Mouse (Mus musculus) embryonic facial prominence, embryonic 14.5 days (tissue): ENCODE data around the gene Gm20479. TPM values are rescaled to one million over a fixed set of nuclear protein-coding genes. Genes with fewer than 3 reads are reported as not detected.

Source experiments
- ATAC-seq: fragments of 200-750 bp; cut with Nextera tagmentation; 2 replicates; pipeline ENCODE4 v1.8.0; 2017; ENCODE audit warnings: low read depth, moderate number of reproducible peaks, moderate TSS enrichment
- DNase-seq: peaks from one replicate; pipeline ENCODE4 v3.0.0-alpha.2; 2015; ENCODE audit warnings: low spot score
- H3K27ac ChIP-seq: fragments of 300-500 bp; sonication (generic); replicated peaks from 2 replicates; pipeline ENCODE4 v1.5.1; 2014; ENCODE audit warnings: low read depth, mild to moderate bottlenecking, low read length, moderate library complexity
- H3K27me3 ChIP-seq: fragments of 300-500 bp; sonication (generic); replicated peaks from 2 replicates; pipeline ENCODE4 v1.6.1; 2014; ENCODE audit warnings: low read length; ENCODE audit not compliant: control insufficient read depth, insufficient read depth
- H3K36me3 ChIP-seq: fragments of 300-500 bp; sonication (generic); 2 replicates; pipeline ENCODE4 v1.6.1; 2014; ENCODE audit warnings: low read length, mixed read lengths; ENCODE audit not compliant: control insufficient read depth, insufficient read depth
- H3K4me1 ChIP-seq: fragments of 300-500 bp; sonication (generic); 2 replicates; pipeline ENCODE4 v1.6.1; 2014; ENCODE audit warnings: antibody characterized with exemption, low read length; ENCODE audit not compliant: control insufficient read depth, insufficient read depth
- H3K4me2 ChIP-seq: fragments of 300-500 bp; sonication (generic); 2 replicates; pipeline ENCODE4 v1.6.1; 2014; ENCODE audit warnings: low read depth, mild to moderate bottlenecking, low read length, moderate library complexity, mixed read lengths
- H3K4me3 ChIP-seq: fragments of 300-500 bp; sonication (generic); 2 replicates; pipeline ENCODE4 v1.5.1; 2014; ENCODE audit warnings: low read depth, mild to moderate bottlenecking, low read length
- H3K9ac ChIP-seq: fragments of 300-500 bp; sonication (generic); 2 replicates; pipeline ENCODE4 v1.6.1; 2014; ENCODE audit warnings: low read depth, mild to moderate bottlenecking, low read length, moderate library complexity, mixed read lengths
- H3K9me3 ChIP-seq: fragments of 300-500 bp; sonication (generic); 2 replicates; pipeline ENCODE4 v1.6.1; 2016; ENCODE audit warnings: low read length; ENCODE audit not compliant: control insufficient read depth
- WGBS: fragments of 180-500 bp; shearing (Covaris S2); extraction: QIAGEN DNeasy Blood & Tissue Kit; methylation state at CpG from one replicate; pipeline ENCODE4 v1.1.7; 2014; 5-methylcytosine and 5-hydroxymethylcytosine counted together
- polyA plus RNA-seq: library from polyadenylated mRNA; unstranded; fragments of >200 nt; fragmentation: Nextera tagmentation; extraction: Ambion mirVana; gene quantifications from 2 replicates; pipeline ENCODE4 v1.2.1, GENCODE M21; 2014

Gm20479 gene
- polyA plus RNA-seq, 1 experiment from 2014 or later = not detected

DNA sequence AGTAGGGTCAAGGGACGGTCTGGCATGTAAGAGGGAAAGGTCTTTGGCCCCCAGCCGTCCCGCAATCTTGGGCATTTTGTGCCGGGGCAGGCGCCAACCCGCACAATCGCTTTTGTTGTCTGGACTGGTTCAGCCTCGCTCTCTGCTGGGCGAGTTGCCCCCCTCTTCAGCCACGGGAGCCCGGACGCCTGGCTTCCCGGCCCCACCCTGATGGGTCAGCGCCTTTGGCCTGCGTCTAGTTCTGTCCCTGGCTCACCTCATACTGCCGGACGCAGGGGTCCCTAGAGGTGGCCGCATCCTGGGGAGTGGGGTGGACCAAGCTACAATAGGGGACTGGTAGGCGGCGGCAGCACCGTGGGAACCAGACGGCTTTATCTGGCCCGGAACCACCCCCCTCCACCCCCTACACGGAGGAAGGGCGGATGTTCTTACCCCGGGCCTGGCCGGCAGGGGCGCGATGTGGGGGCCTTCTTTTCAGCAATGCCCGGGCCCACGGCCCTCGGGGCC is 22.8 kb downstream of the Gm20479 start:
- Histone ChIP-seq H3K4me1 (peaks cover 42% of the 10 kb centered on the region), H3K27me3 (peaks cover 61% of the 10 kb centered on the region), H3K4me3 (peak overlapping the region; percentile 60), H3K9me3 (no peaks in the 10 kb centered on the region), H3K9ac (0 out of 2 replicates have a peak overlapping the region, but pooled peaks have one; percentile 8), H3K4me2 (peak overlapping the region; percentile 99), H3K27ac (no peak overlapping the region), H3K36me3 (no peaks in the 10 kb centered on the region)
- WGBS = 3% methylated on average over 27 of the region's 32 CpGs
- ATAC-seq (no peak), DNase-seq (no peak)

DNA sequence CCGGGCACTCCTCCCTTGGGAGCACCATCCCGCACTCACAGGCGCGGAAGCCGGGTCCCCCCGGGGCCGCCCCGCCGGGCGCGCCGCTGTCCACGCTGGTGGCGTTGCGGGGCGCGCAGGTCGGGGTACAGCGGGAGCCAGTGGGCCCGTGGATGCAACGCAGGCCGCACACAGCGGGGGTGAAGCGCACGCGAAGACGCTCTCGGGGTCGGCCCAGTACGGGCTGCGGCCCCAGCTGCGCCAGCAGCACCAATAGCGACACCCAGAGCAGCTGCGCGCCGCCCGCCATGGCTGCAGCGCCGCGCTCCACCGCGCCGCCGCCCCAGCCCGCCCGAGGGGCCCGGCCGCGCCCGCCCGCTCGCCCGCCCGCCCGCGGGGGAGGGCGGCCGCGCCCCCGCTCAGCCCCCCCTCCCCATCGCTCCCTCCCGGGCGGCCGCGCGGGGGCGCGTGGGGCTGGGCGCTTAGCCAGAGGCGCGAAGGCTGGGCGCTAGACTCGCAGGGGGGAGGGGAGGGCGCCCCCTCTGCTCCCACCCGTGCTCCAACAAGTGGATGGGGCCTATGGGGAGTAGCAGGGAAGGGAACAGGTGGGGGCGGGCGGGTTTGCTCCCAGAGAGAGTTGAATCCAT is 23.8 kb downstream of the Gm20479 start:
- no peaks in the 10 kb centered on the region for H3K36me3 ChIP-seq
- no peak for DNase-seq
- H3K9ac ChIP-seq = peak overlapping the region; percentile 82
- ATAC-seq = no peak
- peaks cover 63% of the 10 kb centered on the region for H3K27me3 ChIP-seq
- peak overlapping the region; percentile 99 for H3K4me2 ChIP-seq
- H3K27ac ChIP-seq = peak overlapping the region; percentile 73
- H3K9me3 ChIP-seq = no peaks in the 10 kb centered on the region
- H3K4me3 ChIP-seq = peak overlapping the region; percentile 60
- under 1% methylated on average over 37 of the region's 77 CpGs for WGBS
- H3K4me1 ChIP-seq = peaks cover 43% of the 10 kb centered on the region

DNA sequence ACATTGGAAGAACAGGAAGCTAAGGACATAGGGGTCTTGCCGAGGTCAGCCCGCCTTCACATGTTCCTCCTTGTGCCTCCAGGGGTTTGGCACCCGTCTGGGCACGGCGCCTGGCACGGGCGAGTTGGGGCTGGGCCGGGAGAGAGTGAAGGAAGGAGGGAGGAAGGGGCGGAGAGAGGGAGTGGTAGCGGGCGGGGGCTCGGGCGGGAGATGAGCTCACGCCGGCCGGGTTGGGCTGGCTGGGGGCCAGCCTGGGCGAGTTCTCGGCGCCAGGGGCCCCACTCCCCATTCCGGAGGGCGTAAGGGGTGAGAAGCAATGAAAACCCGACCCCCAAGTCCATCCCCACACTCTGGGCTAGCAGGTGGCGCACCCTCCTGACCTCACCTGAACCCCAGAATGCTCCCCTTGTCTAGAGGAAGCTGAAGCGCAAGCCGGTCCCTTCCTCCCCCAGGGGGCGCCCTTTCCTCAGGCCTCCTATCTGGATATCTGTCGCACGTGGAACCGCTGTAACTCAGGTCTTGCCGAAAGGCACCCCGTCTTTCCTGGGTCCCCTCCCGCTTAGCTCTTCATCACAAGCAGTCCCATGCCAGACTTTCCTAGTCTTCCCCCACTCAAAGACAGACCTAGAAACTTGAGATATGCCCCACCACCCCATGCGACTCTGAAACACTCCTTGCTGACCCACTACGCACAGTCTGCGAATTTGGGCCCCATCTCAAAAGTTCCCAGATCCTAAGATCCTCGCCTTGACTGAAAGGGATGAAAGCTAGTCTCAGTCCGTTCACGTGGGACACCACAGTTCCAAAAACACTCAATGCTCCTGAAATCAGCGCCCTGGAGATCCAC is 24.6 kb downstream of the Gm20479 start:
- ATAC-seq (peak; percentile 16; the same call in 1 of the 2 replicates), DNase-seq (peak; percentile 92)
- Histone ChIP-seq H3K4me2 (peak overlapping the region; percentile 99), H3K9me3 (no peaks in the 10 kb centered on the region), H3K4me1 (peaks cover 40% of the 10 kb centered on the region), H3K36me3 (peaks cover under 1% of the 10 kb centered on the region; the same call in 1 of the 2 replicates), H3K27ac (peak overlapping the region; percentile 73), H3K4me3 (peak overlapping the region; percentile 60), H3K27me3 (peaks cover 64% of the 10 kb centered on the region), H3K9ac (peak overlapping the region; percentile 82)
- 3% methylated on average over 32 of the region's 39 CpGs for WGBS

DNA sequence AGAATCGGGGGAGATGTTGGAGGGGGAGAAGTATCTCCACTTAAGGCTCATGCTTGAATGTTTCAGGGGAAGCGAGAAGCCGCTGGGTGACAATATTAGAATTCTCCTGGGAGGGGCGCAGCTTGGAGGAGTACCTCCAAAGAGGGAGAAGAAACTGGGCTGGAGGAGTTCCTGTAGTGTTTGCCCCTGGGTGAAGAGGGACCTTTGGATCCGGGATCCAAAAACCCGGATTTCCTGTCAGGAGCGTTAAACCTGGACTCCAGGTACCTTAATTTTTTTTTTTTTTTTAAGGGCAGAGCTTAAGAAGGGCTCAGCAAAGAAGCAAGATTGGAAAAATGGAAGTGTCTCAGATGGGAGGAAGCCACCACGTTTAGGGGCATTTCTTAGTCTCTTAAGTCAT is 25.4 kb downstream of the Gm20479 start:
- DNase-seq = no peak
- Histone ChIP-seq H3K4me1 (peaks cover 39% of the 10 kb centered on the region), H3K27ac (peak overlapping the region; percentile 73), H3K36me3 (peaks cover 8% of the 10 kb centered on the region; the same call in 1 of the 2 replicates), H3K27me3 (peaks cover 69% of the 10 kb centered on the region), H3K9ac (peak overlapping the region; percentile 48; the same call in 1 of the 2 replicates), H3K9me3 (no peaks in the 10 kb centered on the region), H3K4me3 (peak overlapping the region; percentile 60), H3K4me2 (peak overlapping the region; percentile 99)
- 7% methylated on average over 8 of the region's 8 CpGs for WGBS
- no peak for ATAC-seq

DNA sequence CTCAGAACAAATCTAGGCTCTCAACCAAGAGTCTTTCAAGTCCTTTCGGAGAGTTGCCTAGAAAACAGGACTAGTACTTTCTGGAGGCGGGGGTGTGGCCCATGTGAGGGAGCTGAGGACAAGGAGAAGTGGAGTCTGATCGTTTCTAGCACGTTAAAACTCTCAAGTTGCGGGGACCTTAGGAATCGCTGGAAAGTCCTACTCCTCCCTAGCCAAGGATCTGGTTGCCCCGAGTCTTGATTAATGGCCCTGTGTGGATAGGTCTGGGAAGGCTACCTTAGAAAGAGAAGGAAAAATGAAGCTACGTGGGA is 25.7 kb downstream of the Gm20479 start:
- Histone ChIP-seq H3K36me3 (peaks cover 11% of the 10 kb centered on the region; the same call in 1 of the 2 replicates), H3K27me3 (peaks cover 70% of the 10 kb centered on the region), H3K27ac (peak overlapping the region; percentile 73), H3K4me3 (peak overlapping the region; percentile 60), H3K9me3 (no peaks in the 10 kb centered on the region), H3K4me1 (peaks cover 39% of the 10 kb centered on the region), H3K9ac (peak overlapping the region; percentile 48; the same call in 1 of the 2 replicates), H3K4me2 (peak overlapping the region; percentile 99)
- 5% methylated on average over 8 of the region's 8 CpGs for WGBS
- DNase-seq = no peak
- ATAC-seq = no peak

DNA sequence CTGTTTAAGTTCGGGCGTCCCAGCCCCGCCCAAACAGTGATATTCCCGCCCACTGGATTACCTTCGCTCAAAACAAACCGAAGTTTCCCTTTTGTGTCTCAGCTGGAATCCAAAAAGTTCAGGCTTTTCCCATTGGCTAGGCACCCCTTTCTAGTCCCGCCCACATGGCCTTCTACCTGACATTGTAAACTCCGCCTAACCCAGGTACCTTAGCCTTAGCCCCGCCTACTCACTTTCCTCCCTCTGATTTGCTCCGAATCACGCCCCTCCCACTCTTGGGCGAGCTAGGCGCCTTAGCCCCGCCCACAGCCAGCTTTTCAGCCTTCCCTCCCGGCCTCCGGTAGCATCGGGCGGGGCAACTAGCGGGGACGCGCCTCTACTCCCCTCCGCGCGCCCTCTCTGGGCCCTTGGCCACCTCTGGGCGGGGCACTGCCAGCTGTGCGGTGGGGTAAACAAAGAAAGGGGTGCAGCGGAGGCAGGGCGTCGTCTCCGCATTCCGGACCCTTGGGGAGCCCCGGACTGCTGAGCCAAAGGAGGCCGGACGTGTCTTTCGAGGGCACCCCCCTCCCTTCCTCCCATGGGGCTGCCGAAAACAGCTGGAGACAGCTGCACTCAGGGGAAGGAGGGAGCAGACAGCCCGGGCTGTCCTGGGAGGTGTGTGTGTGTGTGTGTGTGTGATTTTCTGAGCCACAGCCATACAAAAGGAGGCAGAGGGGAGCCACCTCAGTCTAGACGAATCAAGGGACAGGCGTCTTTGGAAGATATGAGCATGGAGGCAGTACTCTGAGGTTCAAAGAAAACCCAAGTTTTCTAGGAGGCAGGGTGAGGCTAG is 26.3 kb downstream of the Gm20479 start:
- ATAC-seq (peak; percentile 38), DNase-seq (peak; percentile 97)
- under 1% methylated on average over 34 of the region's 39 CpGs for WGBS
- H3K9me3 ChIP-seq = no peaks in the 10 kb centered on the region
- H3K27ac ChIP-seq = peak overlapping the region; percentile 73
- H3K4me2 ChIP-seq = peak overlapping the region; percentile 99
- peaks cover 45% of the 10 kb centered on the region for H3K4me1 ChIP-seq
- peaks cover 76% of the 10 kb centered on the region for H3K27me3 ChIP-seq
- H3K9ac ChIP-seq = peak overlapping the region; percentile 48
- H3K4me3 ChIP-seq = peak overlapping the region; percentile 60
- peaks cover 11% of the 10 kb centered on the region; the same call in 1 of the 2 replicates for H3K36me3 ChIP-seq

DNA sequence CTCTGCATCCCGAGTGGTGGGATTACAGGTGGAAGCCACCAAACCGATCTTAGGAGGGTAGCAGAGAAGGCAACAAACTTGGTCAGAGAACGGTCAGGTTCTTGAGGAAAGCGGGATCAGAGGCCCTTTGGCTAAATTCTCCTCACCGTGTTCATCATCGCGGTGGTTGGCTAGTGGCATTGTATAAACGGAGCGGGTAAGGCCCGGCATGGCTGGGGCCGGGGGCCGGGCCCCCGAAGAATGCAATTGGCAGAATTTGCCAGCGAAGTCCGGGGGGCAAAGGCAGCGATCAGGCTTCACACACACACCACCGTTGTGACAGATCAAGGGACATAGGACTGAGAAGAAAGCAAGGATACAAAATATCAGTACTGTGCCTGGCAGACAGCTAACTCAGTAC is 27.2 kb downstream of the Gm20479 start:
- Histone ChIP-seq H3K9me3 (no peaks in the 10 kb centered on the region), H3K27ac (no peak overlapping the region; the same call in 1 of the 2 replicates), H3K27me3 (peaks cover 78% of the 10 kb centered on the region), H3K36me3 (peaks cover 11% of the 10 kb centered on the region; the same call in 1 of the 2 replicates), H3K4me2 (peak overlapping the region; percentile 99), H3K4me1 (peaks cover 45% of the 10 kb centered on the region), H3K9ac (no peak overlapping the region), H3K4me3 (peak overlapping the region; percentile 60)
- DNase-seq (no peak), ATAC-seq (no peak)
- 26% methylated on average over 17 of the region's 17 CpGs for WGBS
